Mouse (Mus musculus) thymus, postnatal 0 days (tissue): ENCODE results near the gene Cxcr4. TPM values are rescaled to one million over a fixed set of nuclear protein-coding genes. Genes with fewer than 3 reads are reported as not detected.

Source experiments
- DNase-seq: peaks from one replicate; pipeline ENCODE4 v3.0.0-alpha.2; 2015; ENCODE audit warnings: low spot score
- polyA plus RNA-seq: library from polyadenylated mRNA; unstranded; fragments of >200 nt; fragmentation: Nextera tagmentation; extraction: Ambion mirVana; gene quantifications from 2 replicates; pipeline ENCODE4 v1.2.1, GENCODE M21; 2015

Cxcr4 gene
- polyA plus RNA-seq, 1 experiment from 2014 or later, result 47.1 TPM

DNA sequence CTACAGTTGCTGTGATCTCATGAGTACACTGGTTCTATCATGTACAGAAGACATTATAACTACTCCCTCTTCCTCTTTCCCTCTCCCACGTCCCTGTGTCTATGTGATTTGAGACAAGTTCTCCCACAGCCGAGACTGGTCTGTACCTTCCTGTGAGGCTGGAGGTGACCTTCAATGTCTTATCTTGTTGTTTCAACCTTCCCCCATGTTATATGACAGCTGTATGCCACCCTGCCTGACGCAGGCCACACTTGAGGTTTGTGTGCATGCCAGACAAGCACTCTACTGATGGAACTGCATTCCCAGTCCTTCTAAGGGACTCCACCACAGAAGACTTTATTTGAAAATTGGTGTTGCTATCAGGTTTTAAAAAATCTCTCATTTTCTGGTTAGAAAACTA lies 21.1 kb downstream of the Cxcr4 start:
- no peak for DNase-seq

DNA sequence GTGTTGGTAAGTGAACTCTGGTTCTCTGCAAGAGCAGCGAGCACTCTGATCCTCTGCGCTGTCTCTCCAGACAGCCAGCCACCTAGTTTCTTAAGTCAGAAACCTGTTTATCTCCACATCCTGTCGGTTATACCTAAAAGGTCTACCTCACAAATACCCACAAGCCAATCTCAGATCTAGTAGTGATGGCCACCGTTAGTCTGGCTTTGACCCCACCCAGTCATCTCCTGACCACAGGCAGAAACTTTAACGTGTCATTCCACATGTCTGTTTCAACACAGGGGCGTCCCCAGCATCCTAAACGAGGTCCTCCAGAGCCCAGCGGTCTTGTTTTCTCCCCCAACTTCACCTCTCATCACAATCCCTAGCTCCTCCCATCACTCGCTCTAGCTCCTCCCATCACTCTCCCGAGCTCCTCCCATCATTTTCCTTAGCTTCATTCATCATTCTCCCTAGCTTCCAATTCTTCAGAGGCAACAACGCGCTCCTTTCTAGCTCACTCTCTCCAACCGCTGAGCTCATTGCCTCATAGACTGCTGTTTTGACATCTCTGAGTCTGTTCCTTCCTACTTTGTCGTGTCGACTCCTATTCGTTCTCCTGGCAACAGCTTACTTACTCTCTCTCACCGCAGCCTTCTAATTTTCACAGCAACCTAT lies 22.0 kb downstream of the Cxcr4 start:
- DNase-seq, result peak; percentile 60

DNA sequence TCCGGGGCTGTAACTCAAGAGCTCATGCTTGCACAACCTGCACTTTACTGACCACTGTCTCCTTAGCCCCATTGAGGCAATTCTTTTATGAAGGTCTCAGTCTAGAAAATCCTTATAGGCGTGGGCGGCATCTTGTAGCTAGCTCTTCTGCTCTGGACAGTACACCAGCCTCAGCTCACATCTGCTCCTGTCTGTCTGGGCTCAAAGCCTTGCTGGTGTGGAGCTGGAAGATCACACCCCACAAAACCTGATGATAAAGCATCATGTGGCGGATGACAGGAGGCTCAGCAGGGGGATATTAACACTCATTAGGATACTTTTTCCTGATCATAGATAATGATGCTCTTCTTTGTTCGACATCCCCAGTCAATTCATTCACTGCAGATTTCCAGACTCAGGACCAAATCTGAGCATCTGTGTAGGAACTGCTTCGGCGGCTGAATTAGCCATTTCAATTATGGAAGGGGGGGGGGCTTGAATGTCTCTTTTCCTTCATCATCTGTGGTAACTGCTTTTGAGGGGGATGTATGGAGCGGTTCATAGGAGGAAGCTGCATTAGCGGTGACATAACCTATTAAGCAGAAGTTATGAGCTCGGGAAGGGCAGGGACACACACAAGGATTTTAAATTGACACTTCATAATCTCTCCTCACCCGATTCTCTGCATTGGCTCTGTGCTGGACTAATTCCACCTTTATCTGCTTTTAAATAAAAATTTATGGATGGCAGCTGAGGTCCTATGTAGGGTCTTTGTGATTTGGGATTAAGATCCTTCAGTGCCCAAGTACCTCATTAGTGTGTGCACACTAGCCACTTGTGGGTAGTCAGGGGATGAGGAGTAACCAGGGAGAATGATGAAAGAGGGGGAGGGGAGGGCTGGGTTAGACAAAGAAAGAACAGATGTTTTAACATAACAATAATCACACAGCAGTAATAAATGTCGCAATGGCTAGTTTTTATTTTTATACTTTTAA lies 24.6 kb downstream of the Cxcr4 start:
- no peak for DNase-seq

DNA sequence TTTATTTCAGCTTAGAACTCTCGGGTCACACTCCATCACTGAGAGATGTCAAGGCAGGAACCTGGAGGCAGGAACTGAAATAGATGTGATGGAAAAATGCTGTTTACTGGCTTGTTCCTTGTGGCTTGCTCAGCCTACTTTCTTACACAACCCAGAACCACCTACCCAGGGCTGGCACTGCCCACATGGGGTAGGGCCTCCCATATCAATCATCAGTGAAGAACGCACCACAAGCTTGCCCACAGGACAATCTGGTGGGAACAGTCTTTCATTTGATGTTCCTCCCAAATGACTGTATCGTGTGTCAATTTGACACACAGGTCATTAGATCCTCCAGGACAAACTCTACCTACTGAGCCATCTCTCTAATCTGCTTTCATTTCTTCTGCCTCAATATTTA lies 28.2 kb downstream of the Cxcr4 start:
- DNase-seq, result no peak

DNA sequence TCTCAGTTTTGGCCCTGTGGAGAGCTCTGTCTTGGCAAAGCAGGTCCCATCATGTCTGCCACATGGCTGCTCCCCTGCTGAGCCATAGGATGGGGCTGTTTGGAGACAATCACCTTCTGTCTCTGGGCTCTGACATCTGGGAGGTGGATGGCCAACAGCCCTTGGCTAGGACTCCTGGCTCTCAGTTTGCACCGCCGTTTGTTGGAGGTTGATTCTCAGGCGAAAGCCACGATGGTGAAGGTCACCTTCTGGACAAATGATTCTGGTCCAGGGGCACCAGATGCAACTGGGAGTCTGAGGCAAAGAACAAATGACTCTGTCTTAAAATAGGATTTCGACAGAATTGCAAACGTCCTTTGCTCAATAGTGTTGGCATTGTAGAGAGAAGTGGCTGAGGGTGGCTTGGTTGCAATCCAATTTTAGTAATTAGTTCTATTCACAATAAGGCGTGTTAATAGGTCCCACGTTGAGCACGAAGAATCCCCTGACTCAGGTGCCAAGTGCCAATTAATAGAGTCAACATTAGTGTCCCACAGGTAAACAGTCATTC lies 30.7 kb downstream of the Cxcr4 start:
- no peak for DNase-seq

DNA sequence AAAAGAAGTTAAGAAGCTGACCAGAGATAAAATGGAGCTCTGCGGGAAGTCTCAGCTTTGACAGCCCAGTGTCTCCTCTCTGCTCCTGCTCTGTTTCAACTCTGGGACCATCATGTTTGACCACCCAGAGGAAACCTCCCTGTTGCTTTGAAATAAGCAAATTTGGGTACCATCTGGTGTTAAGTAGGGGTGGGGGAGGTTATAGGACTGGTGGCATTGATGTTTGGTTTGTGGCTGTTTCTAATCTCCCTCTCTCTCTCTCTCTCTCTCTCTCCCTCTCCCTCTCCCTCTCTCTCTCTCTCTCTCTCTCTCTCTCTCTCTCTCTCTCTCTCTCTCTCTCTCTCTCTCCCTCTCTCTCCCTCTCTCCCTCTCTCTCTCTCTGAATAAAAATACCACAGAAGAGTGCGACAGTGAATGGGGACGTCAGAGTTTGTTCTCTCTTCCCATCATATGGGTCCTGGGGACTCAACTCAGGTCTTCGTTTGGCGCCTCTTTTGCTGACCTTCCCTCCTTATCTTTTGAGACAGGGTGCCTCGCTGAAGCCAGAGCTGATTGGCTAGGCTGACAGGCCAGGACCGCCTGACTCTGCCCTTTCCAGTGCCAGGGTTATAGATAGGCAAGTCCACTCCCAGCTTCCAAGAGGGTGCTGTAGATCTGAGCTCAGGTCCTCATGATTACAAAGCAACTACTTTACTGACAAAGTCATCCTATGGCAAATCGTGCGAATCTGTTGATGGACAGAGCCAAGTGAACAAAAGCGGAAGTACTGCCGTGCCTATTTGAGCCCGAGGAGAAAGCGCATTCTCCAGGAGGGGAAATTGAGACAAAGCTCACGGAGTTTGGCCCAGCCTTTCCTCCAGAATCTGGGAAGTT lies 31.4 kb downstream of the Cxcr4 start:
- DNase-seq, result no peak

DNA sequence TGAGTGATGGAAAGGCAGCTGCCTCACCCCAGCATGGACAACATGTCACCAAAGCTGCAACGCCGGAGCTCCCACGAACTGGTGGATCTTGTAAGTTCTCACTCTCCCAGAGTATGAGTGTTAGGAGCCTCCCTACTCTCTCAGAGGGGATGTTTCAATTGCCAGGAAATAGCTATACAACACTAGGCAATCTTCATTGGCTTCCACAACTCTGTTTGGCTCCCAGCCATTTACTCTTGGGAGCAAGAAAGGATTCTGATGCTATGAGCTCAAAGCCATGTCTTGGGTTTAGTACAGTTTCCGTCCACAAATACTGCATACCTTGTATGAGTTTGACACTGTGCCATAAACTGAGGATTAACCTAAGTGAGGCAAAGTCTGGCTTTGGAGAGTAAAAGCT lies 34.1 kb downstream of the Cxcr4 start:
- DNase-seq, result no peak

DNA sequence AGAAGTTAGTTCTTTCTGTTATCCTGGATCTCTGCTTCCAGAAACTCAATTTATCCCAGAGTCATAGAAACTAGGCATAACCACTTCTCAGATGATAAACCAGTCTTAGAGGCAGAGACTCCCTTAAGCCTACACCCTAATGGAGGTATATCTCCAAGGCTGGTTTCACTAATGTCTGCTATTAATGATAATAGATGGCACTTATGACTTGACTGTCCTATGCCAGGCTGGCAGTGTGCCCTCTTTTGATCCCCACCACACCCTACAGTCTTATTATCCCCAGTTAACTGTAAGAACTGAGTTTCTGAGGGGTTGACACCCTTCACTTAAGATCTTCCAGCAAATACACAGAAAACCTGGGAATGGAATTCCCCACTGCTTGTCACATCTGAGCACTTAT lies 39.5 kb downstream of the Cxcr4 start:
- no peak for DNase-seq

DNA sequence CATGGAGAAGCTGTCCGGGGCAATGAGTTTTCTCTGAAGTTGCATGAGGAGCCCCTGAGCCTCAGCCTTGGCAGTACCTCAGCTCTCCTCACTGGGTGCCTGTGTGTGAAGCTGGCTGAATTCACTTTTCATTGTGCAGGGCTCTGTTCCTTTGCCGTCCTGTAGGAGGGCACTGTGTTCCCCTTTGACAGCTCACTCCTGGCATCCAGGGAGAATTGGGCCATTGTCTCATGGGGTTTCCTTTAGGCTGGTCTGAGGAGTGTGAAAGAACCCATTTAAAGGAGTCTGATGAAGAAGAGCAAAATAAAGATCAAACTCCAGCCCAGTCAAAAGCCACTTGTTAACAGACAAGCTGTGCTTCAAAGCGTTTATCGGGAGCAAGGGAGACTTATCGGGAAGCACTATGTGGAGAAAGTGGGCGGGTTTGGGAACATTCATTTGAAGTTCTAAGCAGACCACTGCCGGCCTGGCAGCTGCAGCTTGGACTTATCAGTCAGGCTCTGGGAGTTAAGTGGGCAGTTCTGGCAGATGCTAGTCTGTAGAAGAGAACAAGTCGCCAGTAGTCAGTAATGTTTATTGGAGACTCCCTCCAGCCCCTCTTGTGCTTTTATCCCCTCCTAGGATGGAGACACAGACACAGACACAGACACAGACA lies 40.2 kb downstream of the Cxcr4 start:
- no peak for DNase-seq

DNA sequence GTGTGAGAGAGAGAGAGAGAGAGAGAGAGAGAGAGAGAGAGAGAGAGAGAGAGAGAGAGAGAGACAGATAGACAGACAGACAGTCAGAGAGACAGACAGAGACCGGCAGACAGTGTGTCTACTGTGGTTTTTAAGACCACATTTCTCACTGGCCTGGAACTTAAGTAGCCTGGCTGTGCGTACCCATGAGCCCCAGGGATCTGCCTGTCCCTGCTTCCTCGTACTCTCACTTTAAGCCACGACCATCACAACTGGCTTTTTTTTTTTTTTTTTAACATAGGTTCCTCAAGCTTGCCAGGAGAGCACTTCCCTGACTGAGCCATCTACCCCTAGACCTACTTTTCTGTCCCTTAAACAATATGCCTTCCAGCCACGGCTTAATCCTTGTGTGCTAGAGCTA lies 42.7 kb downstream of the Cxcr4 start:
- DNase-seq, result no peak

DNA sequence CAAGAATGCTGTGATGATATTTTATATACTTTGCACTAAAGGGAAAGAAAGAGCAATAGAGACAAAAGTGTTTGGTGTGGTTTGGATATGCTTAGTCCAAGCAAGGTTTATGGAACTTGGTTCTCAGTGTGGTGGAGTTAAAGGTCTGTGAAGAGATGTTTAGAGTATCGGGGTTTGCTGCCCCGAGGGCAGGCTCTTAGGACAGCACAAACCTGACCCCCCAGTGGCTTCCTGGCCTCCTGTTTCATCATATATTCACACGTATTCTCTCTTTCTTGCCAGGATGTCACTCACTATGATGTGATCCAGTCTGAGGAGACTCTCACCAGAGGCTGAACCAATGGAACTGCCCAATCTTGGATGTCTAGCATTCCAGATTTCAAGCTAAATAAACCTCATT lies 43.1 kb downstream of the Cxcr4 start:
- DNase-seq, result no peak

DNA sequence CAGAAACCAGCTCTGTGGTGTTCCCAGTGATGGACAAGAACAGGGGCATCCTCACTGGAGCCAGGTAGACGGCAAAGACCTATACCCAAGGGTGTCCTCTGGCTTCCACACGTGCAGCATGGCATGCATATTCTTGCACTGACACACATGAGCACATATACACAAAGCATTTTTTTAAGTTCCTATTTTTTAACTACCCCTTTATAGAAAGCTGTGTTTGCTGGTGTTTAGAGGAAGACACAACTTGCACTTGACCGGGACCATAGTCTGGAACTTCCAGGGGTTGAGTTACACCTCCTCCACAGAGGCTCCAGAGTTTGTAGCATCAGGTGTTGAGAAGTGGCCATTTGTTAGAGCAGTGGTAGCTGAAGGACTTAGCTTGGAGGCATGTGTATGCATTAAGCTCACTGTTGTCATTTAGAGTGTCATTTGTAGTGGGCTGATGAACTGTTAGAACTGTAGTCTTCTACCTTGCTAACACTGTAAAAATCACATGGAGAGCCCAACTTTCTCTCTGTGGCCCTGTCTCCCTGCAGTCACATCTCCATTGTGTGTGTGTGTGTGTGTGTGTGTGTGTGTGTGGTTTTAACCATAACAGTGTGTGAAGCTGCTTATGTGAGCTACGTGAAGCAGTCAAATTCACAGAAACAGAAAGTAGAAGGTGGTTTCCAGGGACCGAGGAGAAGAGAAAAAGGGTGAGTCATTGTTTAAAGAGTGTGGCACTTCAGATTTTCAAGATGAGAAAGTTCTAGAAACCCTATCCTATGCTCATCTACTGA lies 43.7 kb downstream of the Cxcr4 start:
- DNase-seq, result peak; percentile 27

DNA sequence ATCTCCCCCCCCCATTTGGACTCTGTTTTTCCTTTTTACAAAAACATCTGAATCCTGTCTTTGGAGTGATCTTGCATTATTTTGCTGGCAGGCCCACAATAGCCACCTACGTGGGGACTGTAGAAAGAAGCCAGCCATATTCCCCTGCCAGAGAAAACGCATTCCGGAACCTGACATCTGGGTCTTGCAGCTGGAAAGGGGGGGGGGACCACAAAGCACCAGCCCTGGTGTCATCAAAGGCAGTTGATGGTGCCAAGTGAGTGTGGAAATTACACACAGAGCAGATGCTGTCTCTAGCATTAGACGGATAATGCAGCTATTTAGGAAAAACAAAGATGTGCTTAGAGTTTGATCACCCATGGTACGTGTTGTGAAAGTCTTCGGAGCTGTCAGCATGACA lies 46.4 kb downstream of the Cxcr4 start:
- no peak for DNase-seq

DNA sequence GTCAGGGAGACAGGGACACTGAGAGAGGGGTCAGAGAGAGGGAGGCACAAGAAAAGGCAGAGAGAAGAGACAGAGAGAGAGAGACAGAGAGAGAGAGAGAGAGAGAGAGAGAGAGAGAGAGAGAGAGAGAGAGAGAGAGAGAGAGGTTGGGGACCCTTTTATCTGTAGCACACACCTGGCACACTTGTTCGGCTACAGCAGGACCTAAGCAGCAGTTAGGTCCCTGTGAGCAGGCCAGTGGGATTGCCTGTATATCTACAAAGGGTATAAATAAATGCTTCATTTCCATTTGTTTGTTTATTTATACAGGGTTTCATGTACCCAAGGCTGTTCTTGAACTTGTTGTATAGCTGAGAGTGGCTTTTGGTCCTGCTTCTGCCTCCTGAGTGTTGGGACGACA lies 49.0 kb downstream of the Cxcr4 start:
- DNase-seq, result no peak

DNA sequence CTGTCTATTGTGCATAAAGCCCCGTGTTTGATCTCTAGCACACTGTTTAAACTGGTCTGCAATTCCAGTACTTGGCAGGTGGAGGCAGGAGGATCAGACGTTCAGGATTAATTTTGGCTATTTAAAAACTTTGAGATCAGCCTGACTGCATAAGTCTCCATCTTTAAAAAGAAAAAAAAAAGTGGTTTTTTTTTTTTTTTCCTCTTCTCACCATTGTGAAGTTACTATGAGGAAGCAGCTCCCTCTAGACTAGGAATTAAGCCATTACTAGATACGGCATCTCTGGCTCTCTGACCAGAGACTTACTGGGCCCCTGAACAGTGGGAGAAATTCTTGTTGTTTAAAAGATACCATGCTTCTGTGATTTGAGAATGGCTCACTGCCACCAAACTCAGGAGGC lies 49.5 kb downstream of the Cxcr4 start:
- DNase-seq, result no peak

DNA sequence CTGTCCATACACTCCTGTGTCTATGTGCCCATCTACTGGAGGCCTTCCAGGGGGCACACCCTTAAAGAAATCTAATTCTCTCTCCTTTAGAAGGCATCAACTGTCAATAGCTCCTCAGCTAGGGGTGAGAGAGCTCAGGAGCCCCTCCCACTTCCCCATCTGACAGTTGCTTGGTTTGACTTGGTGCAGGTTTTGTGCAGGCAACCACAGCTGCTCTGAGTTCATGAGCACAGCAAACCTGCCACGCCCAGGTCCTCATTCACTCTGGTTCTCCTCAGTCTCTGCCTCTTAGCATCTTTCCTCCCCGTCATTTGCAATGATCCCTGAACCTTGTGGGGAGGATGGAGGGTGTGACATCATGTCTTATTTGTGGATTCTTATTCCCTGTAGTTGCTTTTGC lies 51.9 kb downstream of the Cxcr4 start:
- peak; percentile 82 for DNase-seq

DNA sequence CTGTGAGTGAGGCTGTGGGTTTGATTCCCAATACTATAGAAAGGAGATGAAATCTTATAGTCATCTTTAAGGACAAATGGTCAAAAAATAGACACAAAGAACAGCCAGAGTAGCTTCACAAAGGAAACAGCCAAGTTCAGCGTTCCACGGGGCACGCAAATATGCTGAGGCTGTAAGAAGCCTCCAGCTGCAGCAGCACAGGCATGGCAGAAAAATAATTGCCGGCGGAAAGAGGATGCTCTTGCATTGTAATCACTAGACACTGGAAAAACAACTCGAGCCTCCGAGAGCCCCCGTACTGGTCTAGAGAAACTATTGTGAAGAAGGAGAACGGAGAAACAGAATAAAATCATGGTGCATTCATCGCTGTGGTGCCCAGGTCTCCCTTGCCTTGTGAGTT lies 52.5 kb downstream of the Cxcr4 start:
- DNase-seq, result no peak
